Mouse (Mus musculus) heart, adult 2 months (tissue): ENCODE measurements around the gene Mrpl38. TPM values are rescaled to one million over a fixed set of nuclear protein-coding genes. Genes with fewer than 3 reads are reported as not detected.

Experiments
- DNase-seq, 2 experiments: peaks; one replicate each; pipeline ENCODE4 v3.0.0; 2021
- H3K27ac ChIP-seq: fragments of 200-600 bp; 2 replicates; pipeline ENCODE4 v1.8.1; 2022
- H3K27me3 ChIP-seq: fragments of 200-500 bp; 2 replicates; pipeline ENCODE4 v1.6.1; 2012; ENCODE audit warnings: mild to moderate bottlenecking, low read length, inconsistent platforms, mixed read lengths; ENCODE audit not compliant: control insufficient read depth, insufficient read depth
- H3K36me3 ChIP-seq: fragments of 200-500 bp; 2 replicates; pipeline ENCODE4 v1.6.1; 2012; ENCODE audit warnings: low read length, inconsistent platforms; ENCODE audit not compliant: control insufficient read depth, insufficient read depth
- H3K4me1 ChIP-seq: fragments of 200-500 bp; 2 replicates; pipeline ENCODE4 v1.6.1; 2011; ENCODE audit warnings: low read length; ENCODE audit not compliant: control insufficient read depth, insufficient read depth
- H3K4me3 ChIP-seq: fragments of 200-600 bp; 2 replicates; pipeline ENCODE4 v1.8.1; 2022
- H3K79me2 ChIP-seq: fragments of 200-500 bp; replicated peaks from 2 replicates; pipeline ENCODE4 v1.6.1; 2012; ENCODE audit warnings: mild to moderate bottlenecking, inconsistent platforms, low read length, moderate library complexity, mixed read lengths; ENCODE audit not compliant: control insufficient read depth, insufficient read depth
- H3K9ac ChIP-seq: fragments of 200-500 bp; 2 replicates; pipeline ENCODE4 v1.6.1; 2012; ENCODE audit warnings: low read depth, mild to moderate bottlenecking, control low read depth, inconsistent platforms, low read length, mixed read lengths
- CTCF ChIP-seq: fragments of 200-600 bp; IDR thresholded peaks from 2 replicates; pipeline ENCODE4 v1.8.1; 2022; ENCODE audit warnings: antibody characterized with exemption, mild to moderate bottlenecking, moderate library complexity
- EP300 ChIP-seq: fragments of 200-500 bp; IDR thresholded peaks from 2 replicates; pipeline ENCODE4 v1.6.1; 2011; ENCODE audit warnings: low read depth, low read length, control low read depth; ENCODE audit not compliant: insufficient read depth
- POLR2A ChIP-seq: fragments of 200-500 bp; IDR thresholded peaks from 2 replicates; pipeline ENCODE4 v1.6.1; 2011; ENCODE audit warnings: mild to moderate bottlenecking, low read depth, low read length, control low read depth; ENCODE audit not compliant: insufficient read depth
- WGBS: fragments of 180-500 bp; shearing (Covaris S2); methylation state at CpG from one replicate; pipeline ENCODE4 v1.1.7; 2018; 5-methylcytosine and 5-hydroxymethylcytosine counted together
- intact Hi-C: fragments of 180-260 bp; cut with DNase I; formaldehyde crosslinking; loops from one replicate; pipeline ENCODE4 v1.15.1; 2025
- polyA plus RNA-seq: library from polyadenylated mRNA; depleted of rRNA; stranded (reverse); fragments of >200 nt; gene quantifications from 2 replicates; pipeline ENCODE4 v1.2.3, GENCODE M21; 2012
- total RNA-seq, 2 experiments: library from RNA; stranded (reverse); gene quantifications; 2 replicates each; pipeline ENCODE4 v1.2.3; 2021

The Mrpl38 gene
- total and polyA plus RNA-seq, 3 experiments = 55.5 to 59.7 (median 56.8) TPM

DNA sequence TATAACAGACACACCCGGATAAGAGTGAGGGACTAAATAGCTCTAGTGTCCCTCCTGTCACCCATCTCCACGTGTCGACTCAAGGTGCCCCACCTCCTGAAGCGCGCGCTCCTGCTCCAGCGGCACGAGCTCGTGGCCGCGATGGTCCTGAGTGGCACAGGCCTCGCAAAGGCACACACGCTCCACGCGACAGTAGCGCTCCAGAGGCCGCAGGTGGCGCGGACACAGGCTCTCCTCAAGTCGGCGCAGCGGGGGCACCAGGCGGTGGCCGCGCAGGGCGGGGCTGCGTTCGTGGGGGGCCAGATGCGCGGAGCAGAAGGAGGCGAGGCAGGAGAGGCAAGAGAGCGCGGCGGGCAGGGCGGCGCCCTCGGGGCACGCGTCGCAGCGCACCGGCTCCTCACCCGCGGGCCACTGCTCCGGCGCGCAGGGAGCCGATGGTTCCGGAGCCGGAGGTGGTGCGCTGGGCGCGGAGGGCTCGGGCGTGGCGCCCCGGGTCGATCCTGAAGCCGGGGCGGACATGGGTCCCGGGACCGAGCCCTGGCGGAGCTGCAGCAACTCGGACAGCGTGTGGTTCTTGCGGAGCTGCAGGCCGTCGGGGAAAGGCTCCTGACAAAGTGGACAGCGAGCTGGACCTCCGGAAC is 29.1 kb downstream of the Mrpl38 start:
- peak overlapping the region; percentile 65 for H3K4me3 ChIP-seq
- peak overlapping the region; percentile 96 for H3K9ac ChIP-seq
- WGBS = under 1% methylated on average over 67 of the region's 70 CpGs
- no peaks in the 10 kb centered on the region; the same call in 1 of the 2 replicates for H3K79me2 ChIP-seq
- H3K4me1 ChIP-seq = peaks cover 13% of the 10 kb centered on the region
- H3K27ac ChIP-seq = peak overlapping the region; percentile 98
- H3K36me3 ChIP-seq = peaks cover 3% of the 10 kb centered on the region
- DNase-seq = peak; percentile 72 to 73
- intact Hi-C loops = loop anchor here (1.0 to 2.0 kb wide), 2 partner anchors 15 to 22 kb away; no protein-coding TSS in a partner anchor
- TF ChIP-seq EP300 = no peak
- TF ChIP-seq CTCF = peak; percentile 34; the same call in 1 of the 2 replicates
- no peak for TF ChIP-seq POLR2A
- no peaks in the 10 kb centered on the region for H3K27me3 ChIP-seq

DNA sequence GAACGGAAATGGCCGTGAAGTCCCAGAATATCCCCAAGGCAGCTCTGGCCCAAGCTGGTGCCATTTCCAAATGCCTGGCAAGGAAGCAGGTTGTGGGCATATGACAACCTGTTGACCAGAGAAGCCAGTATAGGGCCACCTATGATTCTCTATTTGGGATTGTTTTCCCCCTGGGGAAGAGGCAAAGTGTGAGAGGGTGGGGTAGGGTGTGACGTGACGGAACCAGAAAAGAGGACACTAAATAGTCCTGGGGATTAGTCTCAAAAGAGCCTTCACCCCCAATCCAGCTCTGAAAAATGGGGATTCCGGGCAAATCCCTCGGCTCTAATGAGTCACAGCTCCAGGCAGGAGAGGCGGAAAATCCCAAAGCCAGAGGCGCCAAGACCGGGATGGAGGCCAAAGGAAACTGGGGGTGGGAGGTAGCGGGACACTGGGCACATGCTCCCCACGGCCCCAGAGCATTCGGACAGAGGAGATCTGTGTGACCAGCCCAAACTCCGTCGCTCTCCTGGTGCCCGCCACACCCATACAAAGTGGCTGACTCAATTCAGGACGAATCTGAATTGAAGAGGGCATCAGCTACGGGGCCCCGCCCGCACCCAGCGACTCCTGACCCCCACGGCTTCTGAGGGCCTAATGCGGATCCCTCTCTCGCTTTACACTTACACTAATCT is 30.1 kb downstream of the Mrpl38 start:
- intact Hi-C loops = loop anchor here (1.0 kb wide), 2 partner anchors 21 to 22 kb away; no protein-coding TSS in a partner anchor
- Histone ChIP-seq H3K4me3 (peak overlapping the region; percentile 65), H3K27ac (peak overlapping the region; percentile 98), H3K4me1 (peaks cover 20% of the 10 kb centered on the region), H3K79me2 (no peaks in the 10 kb centered on the region; the same call in 1 of the 2 replicates), H3K27me3 (no peaks in the 10 kb centered on the region), H3K9ac (peak overlapping the region; percentile 96), H3K36me3 (peaks cover 4% of the 10 kb centered on the region)
- 9% methylated on average over 23 of the region's 23 CpGs for WGBS
- peak; percentile 84 for TF ChIP-seq POLR2A
- no peak for TF ChIP-seq CTCF
- TF ChIP-seq EP300 = peak; percentile 71; the same call in 1 of the 2 replicates
- peak; percentile 88 to 90 for DNase-seq

DNA sequence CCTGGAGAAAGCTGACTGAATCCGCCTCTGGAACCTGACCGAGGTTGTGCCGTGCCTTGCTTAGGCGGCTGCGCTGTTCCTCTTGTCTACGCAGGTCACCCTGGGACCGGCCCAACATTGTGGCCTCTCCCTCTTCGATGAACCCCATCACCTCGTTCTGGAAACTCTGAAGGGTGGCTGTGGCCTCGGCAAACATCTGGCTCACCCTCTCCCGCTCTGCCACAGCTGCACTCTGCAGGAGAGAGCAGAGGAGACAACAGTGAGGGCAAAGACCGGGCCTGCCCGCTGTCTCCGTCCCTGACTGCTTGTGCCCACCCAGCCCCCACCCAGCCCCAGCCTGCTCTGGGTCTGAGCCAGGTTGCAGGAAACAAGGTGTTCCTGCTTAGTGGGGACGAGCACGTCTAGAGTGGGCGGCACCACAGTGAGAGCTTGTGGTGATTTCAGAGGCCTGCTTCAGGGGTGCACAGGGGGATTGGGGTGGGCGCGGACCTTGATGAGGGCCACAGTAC is 30.8 kb downstream of the Mrpl38 start:
- 43% methylated on average over 19 of the region's 19 CpGs for WGBS
- H3K27ac ChIP-seq = peak overlapping the region; percentile 98
- peak overlapping the region; percentile 65 for H3K4me3 ChIP-seq
- H3K79me2 ChIP-seq = no peaks in the 10 kb centered on the region; the same call in 1 of the 2 replicates
- TF ChIP-seq POLR2A (no peak), CTCF (no peak), EP300 (no peak)
- peak overlapping the region; percentile 96 for H3K9ac ChIP-seq
- DNase-seq = peak in 1 of 2 experiments; percentile 62
- no peaks in the 10 kb centered on the region for H3K27me3 ChIP-seq
- peaks cover 10% of the 10 kb centered on the region for H3K36me3 ChIP-seq
- peaks cover 25% of the 10 kb centered on the region for H3K4me1 ChIP-seq
- intact Hi-C loops = loop anchor here (1.0 kb wide), 1 partner anchor 22 kb away; no protein-coding TSS in a partner anchor

DNA sequence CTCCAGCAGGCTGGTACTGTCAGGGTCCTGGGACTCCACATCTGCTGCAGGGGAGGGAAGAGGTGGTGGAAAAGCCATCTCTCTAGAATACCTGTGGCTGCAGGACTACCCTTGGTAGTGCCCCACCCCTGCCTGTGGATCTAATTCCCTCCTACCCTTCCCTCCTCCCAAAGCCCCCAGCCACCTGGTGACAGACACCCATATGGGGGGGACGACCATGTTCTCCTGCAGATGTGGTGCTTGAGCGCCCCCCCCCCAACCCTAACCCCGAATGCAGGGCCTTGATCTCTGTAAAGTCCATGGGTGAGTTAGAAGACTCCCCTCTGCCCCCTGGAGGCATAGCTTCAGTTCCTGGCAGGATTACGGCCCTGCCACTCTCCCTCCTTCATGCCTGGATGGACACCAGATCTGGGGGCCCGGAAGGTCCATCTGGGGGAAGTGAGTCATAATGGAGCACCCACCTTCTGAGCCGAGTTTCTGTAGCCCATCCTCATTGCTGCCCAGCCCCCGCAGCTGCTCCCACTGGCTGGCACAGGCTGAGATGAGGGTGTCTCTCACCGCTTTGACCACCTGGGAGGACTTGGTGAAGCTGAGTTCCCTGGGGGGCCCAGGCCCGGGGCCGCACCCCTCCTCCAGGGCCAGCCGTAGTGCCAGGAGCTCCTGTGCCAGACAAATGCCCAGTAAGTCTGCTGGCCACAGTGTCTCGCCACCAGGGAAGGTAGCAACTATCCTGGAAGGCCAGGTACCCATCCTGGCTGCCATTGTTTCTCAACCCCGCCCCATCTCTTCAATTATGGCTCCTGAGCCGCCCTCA is 31.5 kb downstream of the Mrpl38 start:
- intact Hi-C loops = no loop called here
- Histone ChIP-seq H3K27ac (peak overlapping the region; percentile 98), H3K27me3 (no peaks in the 10 kb centered on the region), H3K9ac (peak overlapping the region; percentile 96), H3K4me1 (peaks cover 29% of the 10 kb centered on the region), H3K36me3 (peaks cover 12% of the 10 kb centered on the region), H3K79me2 (no peaks in the 10 kb centered on the region; the same call in 1 of the 2 replicates), H3K4me3 (peak overlapping the region; percentile 65)
- TF ChIP-seq EP300 (no peak), CTCF (peak; percentile 49), POLR2A (0 out of 2 replicates have a peak, but pooled peaks have one; percentile 30)
- WGBS = 42% methylated on average over 14 of the region's 14 CpGs
- peak in 1 of 2 experiments; percentile 51 for DNase-seq

DNA sequence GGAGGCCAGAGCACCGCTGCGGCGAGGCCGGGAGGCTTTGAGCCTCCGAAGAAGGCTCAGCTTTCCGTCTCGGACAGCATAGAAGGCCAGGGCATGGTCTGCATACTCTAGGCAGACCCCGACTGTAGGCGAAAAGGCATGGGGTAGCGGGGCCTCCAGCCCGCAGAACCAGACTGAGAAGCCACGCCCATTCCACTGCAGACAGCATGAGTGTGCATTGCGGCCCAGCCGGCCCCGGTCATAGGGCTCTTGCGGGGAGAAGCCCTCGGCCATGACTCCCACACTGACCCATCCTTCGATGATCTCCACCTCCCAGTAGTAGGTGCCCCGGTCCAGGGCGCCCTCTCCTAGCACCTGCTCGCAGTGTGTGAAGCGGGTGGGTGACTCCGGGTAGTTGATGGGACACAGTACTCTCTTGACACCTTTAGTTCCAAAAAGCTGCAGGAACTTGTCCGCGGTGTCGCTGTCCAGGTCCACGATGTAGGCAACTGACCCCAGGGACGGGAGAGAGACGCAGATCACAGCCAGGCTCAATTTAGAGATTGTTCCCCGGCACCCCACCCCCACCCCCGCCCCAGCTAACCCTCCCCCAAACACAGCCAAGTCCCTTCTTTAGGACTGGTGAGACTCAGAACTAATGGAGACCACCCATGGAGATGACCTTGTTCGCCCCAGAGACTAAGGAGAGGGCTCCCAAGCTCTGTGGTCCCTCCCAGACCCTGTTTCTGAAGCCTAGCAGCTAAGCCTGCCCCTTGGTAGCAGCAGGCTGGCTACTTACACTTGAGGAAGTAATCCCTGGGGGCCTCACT is 32.3 kb downstream of the Mrpl38 start:
- Histone ChIP-seq H3K4me3 (no peak overlapping the region), H3K27ac (peak overlapping the region; percentile 98), H3K79me2 (no peaks in the 10 kb centered on the region; the same call in 1 of the 2 replicates), H3K4me1 (peaks cover 36% of the 10 kb centered on the region), H3K27me3 (no peaks in the 10 kb centered on the region), H3K9ac (peak overlapping the region; percentile 96), H3K36me3 (peaks cover 13% of the 10 kb centered on the region)
- peak in 1 of 2 experiments; percentile 34 for DNase-seq
- WGBS = 68% methylated on average over 32 of the region's 32 CpGs
- TF ChIP-seq POLR2A (no peak), CTCF (no peak), EP300 (no peak)
- intact Hi-C loops = no loop called here
